Mouse (Mus musculus): ENCODE data around the gene Sh3rf3.

Gene Sh3rf3

DNA sequence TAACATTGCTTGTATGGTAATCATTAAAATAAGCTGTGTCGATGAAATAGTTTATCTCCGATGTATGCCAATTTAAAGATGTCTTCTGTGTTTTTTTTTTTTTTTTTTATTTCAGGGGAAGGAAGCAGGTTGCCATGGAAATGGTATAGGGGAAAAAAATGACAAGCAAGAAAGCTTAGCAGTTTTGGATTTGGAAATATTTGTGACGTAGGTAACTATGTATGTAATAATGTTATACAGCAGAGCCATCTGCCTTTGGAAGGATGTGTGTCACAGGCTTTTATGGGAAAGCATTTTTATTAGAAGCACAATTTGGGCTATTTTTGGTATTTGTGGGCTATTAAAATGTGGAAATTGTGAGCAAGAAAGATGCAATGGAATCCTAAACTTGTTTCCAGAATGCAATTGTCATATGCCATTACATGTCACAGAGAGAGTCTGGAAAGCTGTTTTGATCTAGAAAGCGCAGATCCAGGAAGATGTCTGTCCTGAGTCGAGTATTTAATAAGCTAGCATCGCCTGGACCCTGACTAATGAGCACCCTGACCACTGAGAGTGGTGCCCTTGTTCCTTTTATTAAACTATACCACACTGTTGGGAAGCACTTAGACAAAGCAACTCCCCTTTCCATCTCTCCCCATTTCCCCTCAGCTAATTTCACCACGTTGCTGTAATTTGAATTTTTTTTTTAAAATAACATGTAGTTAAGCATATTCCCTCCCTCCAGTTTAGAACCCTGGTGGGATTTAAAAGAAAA, 58.8 kb downstream of the Sh3rf3 start:
- TF ChIP-seq GATA4 (IDR thresholded peaks at IDR 0.05; ENCODE audit: insufficient replicate concordance, low read length), result no peak

DNA sequence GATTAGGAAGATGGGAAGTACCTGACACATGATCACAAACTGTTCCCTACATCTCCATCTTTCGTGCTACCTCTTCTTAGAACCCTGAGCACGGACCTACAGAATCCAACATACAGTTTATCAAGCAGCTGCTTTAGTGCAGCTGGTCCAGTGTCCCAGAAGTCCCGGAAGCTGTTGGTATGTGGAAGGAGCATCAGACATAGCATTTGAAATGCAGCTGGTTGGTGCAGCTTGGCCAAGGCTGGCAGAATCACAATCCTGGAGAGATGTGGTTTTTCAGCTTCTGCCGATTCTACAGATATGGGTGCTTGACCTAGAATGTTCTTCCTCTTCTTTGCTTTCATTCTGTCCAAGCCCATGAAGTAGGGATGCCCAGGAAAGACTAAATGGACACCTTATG, 64.7 kb downstream of the Sh3rf3 start:
- no peak for TF ChIP-seq GATA4 (IDR thresholded peaks at IDR 0.05; ENCODE audit: insufficient replicate concordance, low read length)

DNA sequence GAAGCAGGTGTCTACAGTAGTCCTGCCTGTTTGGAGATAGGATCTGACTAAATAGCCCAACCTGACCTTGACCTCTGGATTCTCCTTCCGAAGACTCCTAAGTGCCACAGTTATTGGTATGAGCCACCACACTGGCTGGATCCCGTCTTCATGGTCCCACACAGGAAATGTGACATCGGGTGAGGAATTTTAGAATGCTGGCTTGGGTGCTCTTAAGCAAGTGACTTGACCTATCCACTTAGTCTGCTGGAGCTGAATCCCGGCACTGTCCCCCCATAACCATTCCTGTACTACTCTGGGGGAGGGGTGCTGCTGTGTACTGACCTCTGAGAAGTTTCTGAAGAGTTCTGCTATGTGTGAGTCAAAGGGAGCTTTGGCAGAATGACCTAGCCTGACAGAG, 65.5 kb downstream of the Sh3rf3 start:
- TF ChIP-seq GATA4 (IDR thresholded peaks at IDR 0.05; ENCODE audit: insufficient replicate concordance, low read length), result no peak

DNA sequence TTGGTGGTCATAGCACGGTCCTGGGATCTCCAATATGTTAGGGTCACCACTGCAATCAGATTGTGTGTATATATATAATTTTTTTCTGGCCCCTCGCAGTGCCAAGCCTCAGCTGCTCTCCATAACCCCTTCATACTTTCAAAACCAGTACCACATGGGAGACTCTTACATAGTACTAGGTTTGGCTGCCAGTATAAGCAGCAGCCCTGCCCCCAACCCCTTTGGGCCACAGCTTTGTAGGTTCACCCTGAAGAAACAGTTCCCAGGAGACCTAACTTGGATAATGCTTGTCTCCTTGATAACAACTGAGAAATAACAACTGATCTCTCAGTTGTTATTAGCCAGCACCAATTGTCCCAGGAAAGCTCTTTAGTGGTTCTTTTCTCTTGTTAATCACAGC, 69.6 kb downstream of the Sh3rf3 start:
- no peak for TF ChIP-seq GATA4 (IDR thresholded peaks at IDR 0.05; ENCODE audit: insufficient replicate concordance, low read length)

DNA sequence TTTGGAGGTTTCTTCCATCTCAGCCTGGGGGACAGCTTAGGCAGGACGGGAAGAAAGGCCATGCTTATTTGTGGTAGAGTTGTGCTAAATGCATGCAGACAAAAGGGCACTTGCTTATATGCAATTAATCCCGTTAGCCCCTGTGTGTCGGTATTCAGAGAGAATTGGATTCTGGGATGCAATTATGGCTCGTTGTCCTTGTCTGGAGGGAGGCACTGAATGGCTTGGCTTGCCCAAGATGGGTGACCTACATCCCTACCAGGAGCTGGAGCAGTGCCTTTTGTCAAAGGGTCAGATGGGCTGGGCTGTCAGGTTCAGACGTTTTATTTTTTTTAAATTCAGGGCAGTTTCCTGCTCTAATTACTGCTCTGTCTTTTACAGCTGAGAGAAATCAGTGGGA, 72.2 kb downstream of the Sh3rf3 start:
- no peak for TF ChIP-seq GATA4 (IDR thresholded peaks at IDR 0.05; ENCODE audit: insufficient replicate concordance, low read length)

DNA sequence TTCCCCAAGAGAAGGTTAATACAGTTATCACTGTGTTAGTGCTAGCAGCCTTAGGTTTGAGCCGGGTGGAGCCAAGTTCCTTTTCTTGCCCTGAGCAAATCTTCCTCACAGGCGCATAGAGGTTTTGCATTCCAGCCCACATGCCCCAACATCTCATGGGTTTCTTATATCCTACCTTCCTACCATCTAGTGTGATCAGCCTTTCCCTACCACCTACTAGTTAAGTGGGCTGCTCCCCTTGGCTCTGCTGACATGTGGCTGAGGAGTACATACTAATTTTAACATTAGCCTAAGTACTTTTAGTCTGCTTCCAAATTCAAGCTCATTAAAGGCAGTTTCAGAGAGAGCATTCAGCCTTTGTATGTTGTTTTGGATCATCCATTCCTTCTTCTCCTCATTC, 72.7 kb downstream of the Sh3rf3 start:
- no peak for TF ChIP-seq GATA4 (IDR thresholded peaks at IDR 0.05; ENCODE audit: insufficient replicate concordance, low read length)

DNA sequence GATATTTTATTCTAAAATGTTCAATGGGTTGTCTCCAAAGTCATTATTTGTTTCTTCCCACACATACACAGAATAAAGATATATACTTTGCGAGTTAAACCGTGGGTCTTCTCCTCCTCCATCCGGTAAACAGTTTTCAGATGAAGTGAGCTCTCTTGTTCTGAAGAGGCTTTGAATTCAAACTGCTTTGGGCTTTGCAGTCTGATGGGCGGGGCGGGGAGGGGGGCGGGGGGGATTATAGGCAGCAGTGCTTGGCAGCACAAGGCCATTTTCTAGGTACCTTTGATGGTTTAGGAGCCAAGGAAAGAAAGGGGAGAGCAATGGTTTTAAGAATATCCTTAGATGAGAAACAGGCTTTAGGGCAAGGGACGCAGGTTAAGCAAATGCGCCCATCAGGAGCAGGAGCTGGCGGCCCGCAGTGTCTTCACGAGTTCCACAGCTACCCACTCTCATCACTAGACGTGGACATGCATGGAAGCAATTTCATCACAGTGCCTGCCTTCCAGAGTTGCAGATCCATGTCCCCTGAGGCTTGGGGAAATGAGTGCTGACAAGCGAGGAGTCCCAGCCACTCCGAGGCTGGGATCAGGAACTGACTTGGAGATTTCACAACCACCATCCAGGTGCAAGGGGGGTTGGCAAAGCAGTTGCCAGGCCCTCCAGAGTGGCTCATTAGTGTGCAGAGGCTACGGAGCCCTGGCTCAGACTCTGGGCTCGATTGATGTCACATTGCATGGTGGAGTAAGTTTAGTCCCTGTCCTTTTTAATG, 77.7 kb downstream of the Sh3rf3 start:
- no peak for TF ChIP-seq GATA4 (IDR thresholded peaks at IDR 0.05; ENCODE audit: insufficient replicate concordance, low read length)

DNA sequence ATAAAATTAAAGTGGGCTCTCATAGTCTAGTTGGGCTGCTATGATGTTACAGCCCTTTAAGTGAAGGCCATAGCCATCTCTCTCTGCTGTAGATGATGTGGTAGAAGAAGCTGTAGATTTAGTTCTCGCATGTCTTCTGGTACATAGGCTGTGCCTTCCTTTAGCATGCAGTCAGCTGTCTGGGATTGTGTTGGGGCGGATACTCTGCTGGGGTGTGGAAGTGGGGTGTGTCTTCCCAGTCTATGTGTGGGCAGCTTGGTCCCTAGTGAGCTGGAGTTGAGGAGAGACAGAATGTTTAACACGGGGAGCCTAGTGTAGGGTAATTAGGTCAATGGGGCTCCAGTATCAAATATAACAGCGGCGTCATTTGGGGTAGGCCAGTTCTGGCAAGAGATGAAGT, 82.3 kb downstream of the Sh3rf3 start:
- TF ChIP-seq GATA4 (IDR thresholded peaks at IDR 0.05; ENCODE audit: insufficient replicate concordance, low read length), result no peak

DNA sequence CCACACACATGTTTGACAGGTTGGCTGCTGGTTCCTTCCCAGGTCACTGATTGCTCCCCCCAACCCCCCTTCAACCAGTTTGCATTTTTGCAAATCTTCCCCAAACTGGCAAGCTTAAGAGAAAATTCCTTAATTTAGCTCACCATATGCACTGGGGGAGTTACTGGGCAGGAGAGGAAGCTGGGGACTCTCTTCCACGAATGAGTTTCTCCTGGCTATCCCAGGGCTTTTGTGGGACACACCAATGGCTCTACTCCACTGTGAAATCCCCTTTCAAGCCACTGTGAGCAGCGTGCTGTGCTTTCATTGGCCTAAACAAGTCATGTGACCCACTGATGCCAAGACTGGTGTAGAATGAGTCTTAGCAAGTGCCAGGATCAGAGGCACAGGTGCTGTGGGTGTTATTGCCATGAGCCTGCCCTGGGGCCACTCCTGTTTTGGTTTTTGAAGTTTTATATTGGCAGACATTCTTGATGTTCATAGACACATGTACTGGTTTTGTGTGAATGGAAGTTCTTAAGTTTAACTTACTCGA, 83.9 kb downstream of the Sh3rf3 start:
- TF ChIP-seq GATA4 (IDR thresholded peaks at IDR 0.05; ENCODE audit: insufficient replicate concordance, low read length), result no peak

DNA sequence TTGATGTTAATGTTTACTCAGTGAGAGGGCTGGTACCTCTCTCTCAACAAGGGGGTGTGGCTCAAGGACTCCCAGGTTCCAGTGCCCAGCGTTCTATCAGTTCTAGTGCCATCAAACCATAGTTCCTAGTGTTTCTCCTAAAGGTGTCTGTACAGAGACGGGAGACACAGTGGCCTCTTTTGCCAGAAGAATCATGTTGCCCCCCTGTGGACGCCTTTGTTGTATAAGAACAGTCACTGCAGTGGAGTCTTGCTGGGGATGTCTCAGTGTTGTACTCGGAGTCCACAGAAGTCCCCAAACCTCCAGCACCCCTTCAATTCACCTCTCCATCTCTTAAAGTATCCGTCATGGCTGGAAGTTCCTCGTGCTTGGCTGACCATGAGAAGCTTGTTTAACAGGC, 92.1 kb downstream of the Sh3rf3 start:
- TF ChIP-seq GATA4 (IDR thresholded peaks at IDR 0.05; ENCODE audit: insufficient replicate concordance, low read length), result no peak

DNA sequence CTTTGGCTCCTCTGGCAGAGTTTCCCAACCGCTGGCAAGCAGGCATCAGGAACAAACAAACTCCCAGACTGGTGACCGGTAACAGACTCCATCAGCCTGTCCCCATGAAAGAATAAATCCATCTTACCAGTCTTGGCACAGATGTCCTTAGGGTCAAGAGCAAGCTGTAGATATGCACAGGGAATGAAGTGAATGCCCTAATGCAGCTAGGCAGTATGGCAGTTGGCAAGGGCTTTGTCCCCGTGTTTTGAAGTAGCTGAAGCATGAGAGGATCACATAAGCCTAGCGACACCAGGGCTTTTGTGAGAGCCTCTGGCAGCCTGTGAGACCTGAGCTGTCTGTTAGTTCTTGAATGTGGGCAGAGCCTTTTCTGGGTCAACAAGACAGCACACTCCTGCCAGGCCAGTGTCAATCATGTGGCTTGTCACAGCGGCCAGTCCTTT, 93.9 kb downstream of the Sh3rf3 start:
- no peak for TF ChIP-seq GATA4 (IDR thresholded peaks at IDR 0.05; ENCODE audit: insufficient replicate concordance, low read length)

DNA sequence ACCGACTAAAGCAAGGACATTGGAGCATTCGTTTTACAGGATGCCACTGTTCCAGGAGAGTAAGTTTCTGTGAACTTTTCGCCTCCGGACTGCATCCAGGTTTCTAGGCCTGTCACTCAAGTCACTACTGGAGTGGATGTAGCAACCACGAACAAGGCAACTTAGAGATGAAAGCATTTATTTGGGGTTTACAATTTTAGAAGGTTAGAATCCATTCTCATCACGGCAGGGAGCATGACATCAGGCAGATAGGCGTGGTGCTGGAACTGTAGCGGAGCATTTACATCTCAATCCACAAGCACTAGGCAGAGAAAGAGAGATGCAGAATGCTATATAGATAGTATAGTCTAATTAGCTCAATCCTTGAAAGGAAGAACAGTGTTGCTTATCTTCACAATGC, 95.3 kb downstream of the Sh3rf3 start:
- TF ChIP-seq GATA4 (IDR thresholded peaks at IDR 0.05; ENCODE audit: insufficient replicate concordance, low read length), result no peak

DNA sequence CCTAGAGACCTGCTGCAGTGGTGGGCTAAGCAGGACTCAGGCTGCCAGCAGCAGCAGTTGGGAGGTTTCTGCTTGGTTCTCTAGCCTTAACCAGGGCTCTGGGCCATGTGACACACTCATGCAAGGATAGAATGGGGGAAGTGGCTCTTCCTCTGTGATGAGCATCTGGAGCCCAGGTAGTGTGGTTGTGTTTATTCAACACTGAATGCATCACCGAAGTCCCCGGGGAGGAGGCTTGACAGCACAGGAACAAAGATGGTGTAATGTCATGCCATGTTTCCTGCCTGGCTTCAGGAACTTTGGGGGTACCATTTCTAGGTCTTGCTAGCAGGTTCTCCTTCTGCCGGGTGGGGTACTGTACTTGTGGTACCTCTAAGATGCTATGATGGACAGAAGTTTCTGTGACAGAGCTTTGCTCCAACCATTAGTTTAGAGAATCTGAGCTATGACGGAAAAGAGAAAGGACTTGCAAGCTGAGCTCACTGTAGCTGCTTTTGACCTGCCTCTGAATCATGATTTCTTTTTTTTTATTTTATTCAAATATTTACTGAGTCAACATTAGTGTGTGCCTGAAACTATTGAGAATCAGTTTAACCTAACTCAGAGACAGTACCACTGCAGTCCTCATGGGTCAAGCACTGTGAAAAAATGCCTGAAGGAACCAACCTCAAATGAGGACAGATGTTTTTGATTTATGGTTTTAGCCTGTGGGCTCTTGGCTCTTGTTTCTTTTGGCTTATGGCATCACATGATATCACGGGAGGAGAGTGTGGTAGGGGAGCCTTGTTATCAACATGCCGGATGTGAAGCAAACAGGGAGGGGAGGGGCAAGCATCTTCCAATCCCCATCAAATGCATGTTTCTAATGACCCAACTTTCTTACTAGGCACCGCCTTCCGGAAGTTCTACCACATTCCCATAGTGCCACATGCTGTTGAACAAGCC, 102.4 kb downstream of the Sh3rf3 start:
- no peak for TF ChIP-seq GATA4 (IDR thresholded peaks at IDR 0.05; ENCODE audit: insufficient replicate concordance, low read length)

DNA sequence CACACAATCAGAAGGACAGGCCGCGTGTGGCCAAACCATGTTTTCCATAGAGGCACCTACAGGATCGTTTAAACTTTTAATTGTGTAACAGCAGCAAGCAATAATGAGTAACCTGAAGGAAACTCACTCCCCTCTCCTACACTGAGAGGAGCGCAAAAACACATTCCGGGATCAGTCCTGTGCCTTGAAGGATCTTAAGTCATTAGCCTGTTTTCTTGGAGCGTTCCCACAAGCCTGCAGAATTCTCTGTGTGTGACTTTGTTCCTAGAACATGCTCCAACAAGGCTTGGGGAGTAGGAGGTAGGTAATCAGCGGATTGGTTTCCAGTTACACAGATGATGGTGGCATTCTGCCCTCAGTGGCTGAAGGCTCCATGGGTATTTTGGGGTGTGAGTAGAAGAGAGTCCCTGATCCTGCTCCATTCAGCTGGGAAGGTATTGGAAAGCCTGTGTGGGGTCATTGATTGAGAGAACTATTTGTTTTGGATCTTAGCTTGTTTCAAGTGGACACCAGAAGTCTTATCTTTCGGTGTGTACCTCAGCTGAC, 108.6 kb downstream of the Sh3rf3 start:
- TF ChIP-seq GATA4 (IDR thresholded peaks at IDR 0.05; ENCODE audit: insufficient replicate concordance, low read length), result no peak

Data from liver, adult (tissue).